Mouse (Mus musculus) liver, embryonic 13.5 days (tissue): ENCODE results near the gene Hjurp. TPM values are rescaled to one million over a fixed set of nuclear protein-coding genes. Genes with fewer than 3 reads are reported as not detected.

Experiments
- ATAC-seq: fragments of 200-750 bp; cut with Nextera tagmentation; 2 replicates; pipeline ENCODE4 v1.8.0; 2017; ENCODE audit warnings: low read depth, mild to moderate bottlenecking, moderate number of reproducible peaks, moderate library complexity
- DNase-seq: peaks from one replicate; pipeline ENCODE4 v3.0.0; 2022
- H3K27ac ChIP-seq: fragments of 300-500 bp; sonication (generic); 2 replicates; pipeline ENCODE4 v1.5.1; 2015; ENCODE audit warnings: moderate library complexity, mild to moderate bottlenecking, inconsistent platforms
- H3K27me3 ChIP-seq: fragments of 300-500 bp; sonication (generic); 2 replicates; pipeline ENCODE4 v1.6.1; 2015; ENCODE audit warnings: mild to moderate bottlenecking, inconsistent platforms
- H3K36me3 ChIP-seq: fragments of 300-500 bp; sonication (generic); 2 replicates; pipeline ENCODE4 v1.6.1; 2015; ENCODE audit warnings: mild to moderate bottlenecking, inconsistent platforms
- H3K4me1 ChIP-seq: fragments of 300-500 bp; sonication (generic); replicated peaks from 2 replicates; pipeline ENCODE4 v1.6.1; 2015; ENCODE audit warnings: inconsistent platforms
- H3K4me2 ChIP-seq: fragments of 300-500 bp; sonication (generic); 2 replicates; pipeline ENCODE4 v1.6.1; 2015; ENCODE audit warnings: inconsistent platforms, mild to moderate bottlenecking, moderate library complexity
- H3K4me3 ChIP-seq: fragments of 300-500 bp; sonication (generic); replicated peaks from 2 replicates; pipeline ENCODE4 v1.5.1; 2015; ENCODE audit warnings: mild to moderate bottlenecking, inconsistent platforms
- H3K9ac ChIP-seq: fragments of 300-500 bp; sonication (generic); 2 replicates; pipeline ENCODE4 v1.6.1; 2015; ENCODE audit warnings: mild to moderate bottlenecking, inconsistent platforms
- H3K9me3 ChIP-seq: fragments of 300-500 bp; sonication (generic); replicated peaks from 2 replicates; pipeline ENCODE4 v1.6.1; 2016; ENCODE audit warnings: inconsistent platforms
- WGBS: fragments of 180-500 bp; shearing (Covaris S2); methylation state at CpG from one replicate; pipeline ENCODE4 v1.1.7; 2015; ENCODE audit not compliant: insufficient replicate concordance; 5-methylcytosine and 5-hydroxymethylcytosine counted together
- polyA plus RNA-seq: library from polyadenylated mRNA; unstranded; fragments of >200 nt; fragmentation: Nextera tagmentation; extraction: Ambion mirVana; gene quantifications from 2 replicates; pipeline ENCODE4 v1.2.1, GENCODE M21; 2015

Hjurp gene
- polyA plus RNA-seq, 1 experiment from 2014 or later: 61.0 TPM

DNA sequence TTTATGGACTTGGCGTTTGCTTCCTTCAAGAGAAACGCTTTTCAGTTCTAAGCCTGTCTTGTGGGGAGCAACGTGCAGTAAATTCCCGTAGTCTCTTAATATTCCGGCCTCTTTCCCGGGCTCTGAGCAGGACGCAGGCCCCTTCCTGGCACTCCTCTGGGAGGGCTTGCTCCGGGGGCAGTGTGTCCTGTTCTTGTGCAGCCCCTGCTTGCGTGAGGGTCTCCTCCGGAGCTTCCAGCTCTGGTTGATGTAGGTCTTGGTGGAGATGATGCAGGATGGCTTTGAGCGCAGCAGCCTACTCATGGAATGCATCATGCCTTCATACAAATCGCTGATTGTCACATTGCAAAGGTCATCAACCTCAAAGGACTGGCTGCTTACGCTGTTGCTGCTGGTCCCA is 11.3 kb downstream of the Hjurp start:
- H3K27me3 ChIP-seq: no peaks in the 10 kb centered on the region
- H3K4me1 ChIP-seq: peaks cover 18% of the 10 kb centered on the region
- H3K9ac ChIP-seq: no peak overlapping the region
- no peak for DNase-seq
- no peak for ATAC-seq
- H3K9me3 ChIP-seq: no peaks in the 10 kb centered on the region
- no peak overlapping the region for H3K27ac ChIP-seq
- no peak overlapping the region for H3K4me2 ChIP-seq
- 85% methylated on average over 13 of the region's 13 CpGs for WGBS
- no peak overlapping the region for H3K4me3 ChIP-seq
- H3K36me3 ChIP-seq: peaks cover 93% of the 10 kb centered on the region

DNA sequence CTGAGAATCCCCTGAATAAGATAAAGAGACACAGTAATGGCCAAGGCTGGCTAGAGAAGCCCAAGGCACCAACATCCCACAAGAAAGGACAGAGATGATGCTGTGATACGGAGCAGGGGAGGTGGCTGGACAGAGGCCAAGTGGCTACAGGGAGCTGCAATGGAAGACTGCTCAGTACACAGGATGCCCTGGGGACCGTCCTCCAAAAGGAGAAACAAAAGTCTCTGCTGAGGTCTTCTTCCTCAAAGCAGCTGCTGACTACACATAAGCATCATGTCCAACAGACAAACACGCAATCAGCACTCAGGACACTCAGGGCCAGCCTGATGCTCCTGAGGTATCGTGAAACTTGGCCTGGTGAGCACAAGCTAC is 12.6 kb downstream of the Hjurp start:
- no peak overlapping the region for H3K4me2 ChIP-seq
- no peak overlapping the region for H3K4me3 ChIP-seq
- H3K9me3 ChIP-seq: no peaks in the 10 kb centered on the region
- no peaks in the 10 kb centered on the region for H3K27me3 ChIP-seq
- 72% methylated on average over 4 of the region's 4 CpGs for WGBS
- H3K27ac ChIP-seq: no peak overlapping the region
- no peak for DNase-seq
- ATAC-seq: no peak
- peaks cover 100% of the 10 kb centered on the region for H3K36me3 ChIP-seq
- H3K9ac ChIP-seq: no peak overlapping the region
- H3K4me1 ChIP-seq: peaks cover 31% of the 10 kb centered on the region

DNA sequence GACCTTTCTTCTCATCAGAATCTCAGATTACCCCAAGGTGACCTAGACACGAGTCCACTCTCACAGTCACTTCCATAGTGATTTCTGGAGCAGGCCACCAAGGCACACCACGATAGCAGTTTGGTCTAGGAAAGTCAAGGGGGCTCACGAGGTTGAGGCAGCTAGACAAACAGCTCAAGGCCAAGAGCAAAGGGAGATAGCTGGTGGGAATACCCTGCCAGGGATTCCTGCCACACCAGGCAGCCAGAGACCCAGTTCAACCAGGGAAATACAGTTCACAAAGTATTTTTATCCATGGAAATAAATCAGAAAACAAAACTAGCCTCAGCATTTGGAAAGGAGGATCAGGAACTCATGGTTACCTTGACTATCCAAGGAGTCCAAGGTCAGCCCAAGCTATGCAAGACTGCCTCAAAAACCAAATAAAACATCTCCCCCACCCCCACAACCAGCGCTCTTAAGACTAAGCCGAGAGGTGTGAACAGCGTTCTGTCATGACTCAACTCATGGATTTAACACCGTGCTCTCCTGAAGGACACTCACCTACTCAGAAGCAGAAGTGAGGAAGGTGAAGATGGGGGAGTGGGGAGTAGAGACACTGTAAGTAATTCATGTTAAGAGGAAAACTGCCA is 13.1 kb downstream of the Hjurp start:
- H3K4me1 ChIP-seq: peaks cover 36% of the 10 kb centered on the region
- DNase-seq: no peak
- no peaks in the 10 kb centered on the region for H3K27me3 ChIP-seq
- peaks cover 99% of the 10 kb centered on the region for H3K36me3 ChIP-seq
- no peaks in the 10 kb centered on the region for H3K9me3 ChIP-seq
- H3K4me3 ChIP-seq: no peak overlapping the region
- no peak overlapping the region for H3K9ac ChIP-seq
- no peak overlapping the region for H3K27ac ChIP-seq
- 81% methylated on average over 7 of the region's 7 CpGs for WGBS
- H3K4me2 ChIP-seq: no peak overlapping the region
- ATAC-seq: no peak

DNA sequence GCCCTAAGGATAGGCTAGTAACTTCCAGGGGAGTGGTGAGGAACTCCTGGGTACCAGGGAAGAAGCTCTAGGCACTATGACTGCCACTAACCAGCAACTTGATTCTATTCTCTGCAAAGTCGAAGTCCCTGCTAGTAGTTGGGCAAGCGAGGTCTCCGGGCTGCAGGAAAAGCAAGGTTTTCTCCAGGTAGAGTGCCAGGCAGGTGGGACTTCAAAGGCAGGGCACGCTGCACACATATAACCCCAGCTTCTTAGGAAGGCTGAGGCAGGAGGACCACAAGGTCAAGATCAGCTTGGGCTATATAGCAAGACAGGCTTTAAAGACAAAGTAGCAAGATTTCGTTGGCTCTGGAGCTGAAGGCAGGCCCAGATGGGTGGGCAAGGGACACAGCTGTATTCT is 13.7 kb downstream of the Hjurp start:
- WGBS: 82% methylated on average over 5 of the region's 5 CpGs
- Histone ChIP-seq H3K27ac (no peak overlapping the region), H3K9ac (no peak overlapping the region), H3K36me3 (peaks cover 93% of the 10 kb centered on the region), H3K4me3 (no peak overlapping the region), H3K4me2 (no peak overlapping the region), H3K9me3 (no peaks in the 10 kb centered on the region), H3K4me1 (peaks cover 39% of the 10 kb centered on the region), H3K27me3 (no peaks in the 10 kb centered on the region)
- DNase-seq (no peak), ATAC-seq (no peak)

DNA sequence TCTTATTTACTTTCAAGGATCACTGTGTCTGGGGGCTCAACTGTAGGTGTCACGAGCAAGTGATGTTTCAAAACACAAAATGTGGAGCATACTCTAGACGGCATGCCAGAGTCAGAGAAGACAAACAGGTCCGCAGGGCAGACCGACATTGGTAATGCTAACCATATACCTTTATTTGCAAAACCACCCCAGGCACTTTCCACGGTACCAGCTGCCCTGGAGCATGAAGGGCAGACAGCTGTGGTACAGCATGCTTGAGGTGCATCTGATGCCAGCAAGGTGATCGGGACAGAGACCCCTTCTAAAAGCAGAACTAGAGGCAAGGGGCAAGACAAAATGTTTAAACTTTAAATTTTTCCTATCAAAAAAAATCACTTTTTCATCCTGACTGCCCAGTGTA is 14.5 kb downstream of the Hjurp start:
- H3K4me3 ChIP-seq: no peak overlapping the region

DNA sequence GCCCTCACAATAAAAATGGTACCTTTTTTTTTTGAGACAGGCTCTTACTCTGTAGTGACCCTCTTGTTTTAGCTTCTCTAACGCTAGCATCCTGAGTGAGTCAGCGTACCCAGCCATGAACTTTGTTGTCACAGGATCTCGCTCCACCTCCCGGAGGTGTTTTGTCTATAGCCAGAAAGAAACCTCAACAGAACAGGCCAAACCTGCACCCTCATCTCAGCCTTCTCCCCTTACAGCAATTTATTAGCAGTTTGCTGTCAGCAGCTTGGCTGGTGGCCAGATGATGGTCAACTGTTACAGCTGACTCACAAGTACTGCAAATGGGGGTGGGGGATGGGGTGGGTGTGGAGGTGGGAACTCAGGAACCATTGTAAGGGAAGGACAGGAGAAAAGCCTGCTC is 15.2 kb downstream of the Hjurp start:
- 79% methylated on average over 4 of the region's 4 CpGs for WGBS
- Histone ChIP-seq H3K9ac (no peak overlapping the region), H3K27me3 (no peaks in the 10 kb centered on the region), H3K4me3 (no peak overlapping the region), H3K27ac (no peak overlapping the region), H3K36me3 (peaks cover 78% of the 10 kb centered on the region), H3K9me3 (peaks cover 7% of the 10 kb centered on the region; the same call in 1 of the 2 replicates), H3K4me1 (peaks cover 39% of the 10 kb centered on the region), H3K4me2 (no peak overlapping the region)
- DNase-seq (no peak), ATAC-seq (no peak)

More for the DNA sequence above, 14.5 kb downstream of the Hjurp start:
- peaks cover 85% of the 10 kb centered on the region for H3K36me3 ChIP-seq
- H3K27ac ChIP-seq: no peak overlapping the region
- peaks cover 39% of the 10 kb centered on the region for H3K4me1 ChIP-seq
- H3K4me2 ChIP-seq: no peak overlapping the region
- no peak overlapping the region for H3K9ac ChIP-seq
- H3K27me3 ChIP-seq: no peaks in the 10 kb centered on the region
- H3K9me3 ChIP-seq: 0 out of 2 replicates have a peak, but pooled peaks cover under 1% of the 10 kb centered on the region
- DNase-seq (no peak), ATAC-seq (no peak)
- 68% methylated on average over 6 of the region's 6 CpGs for WGBS

DNA sequence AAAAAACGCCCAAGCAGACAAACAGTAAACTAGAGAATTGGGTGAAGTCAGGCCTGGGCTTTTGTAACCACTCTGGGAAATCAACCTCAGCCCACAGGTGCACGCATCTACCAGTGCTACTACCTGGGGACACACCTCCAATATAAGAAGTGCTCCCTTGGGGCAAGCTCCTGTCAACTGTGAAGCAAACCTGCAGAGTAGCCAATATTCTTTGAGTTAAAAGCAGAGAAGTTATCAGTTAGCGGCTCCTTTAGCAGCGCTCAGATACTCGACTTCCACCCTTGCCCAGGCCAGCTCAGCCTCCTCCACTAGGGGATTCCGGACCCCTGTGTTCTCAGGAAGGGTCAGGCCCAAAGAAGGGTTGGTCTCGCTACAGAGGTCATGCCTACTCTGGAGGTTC is 15.7 kb downstream of the Hjurp start:
- no peak overlapping the region for H3K27ac ChIP-seq
- H3K27me3 ChIP-seq: no peaks in the 10 kb centered on the region
- H3K9ac ChIP-seq: no peak overlapping the region
- 72% methylated on average over 7 of the region's 7 CpGs for WGBS
- ATAC-seq (peak; percentile 1; the same call in 1 of the 2 replicates), DNase-seq (no peak)
- peaks cover 12% of the 10 kb centered on the region; the same call in 1 of the 2 replicates for H3K9me3 ChIP-seq
- no peak overlapping the region for H3K4me2 ChIP-seq
- H3K4me3 ChIP-seq: no peak overlapping the region
- peaks cover 39% of the 10 kb centered on the region for H3K4me1 ChIP-seq
- peaks cover 72% of the 10 kb centered on the region for H3K36me3 ChIP-seq

DNA sequence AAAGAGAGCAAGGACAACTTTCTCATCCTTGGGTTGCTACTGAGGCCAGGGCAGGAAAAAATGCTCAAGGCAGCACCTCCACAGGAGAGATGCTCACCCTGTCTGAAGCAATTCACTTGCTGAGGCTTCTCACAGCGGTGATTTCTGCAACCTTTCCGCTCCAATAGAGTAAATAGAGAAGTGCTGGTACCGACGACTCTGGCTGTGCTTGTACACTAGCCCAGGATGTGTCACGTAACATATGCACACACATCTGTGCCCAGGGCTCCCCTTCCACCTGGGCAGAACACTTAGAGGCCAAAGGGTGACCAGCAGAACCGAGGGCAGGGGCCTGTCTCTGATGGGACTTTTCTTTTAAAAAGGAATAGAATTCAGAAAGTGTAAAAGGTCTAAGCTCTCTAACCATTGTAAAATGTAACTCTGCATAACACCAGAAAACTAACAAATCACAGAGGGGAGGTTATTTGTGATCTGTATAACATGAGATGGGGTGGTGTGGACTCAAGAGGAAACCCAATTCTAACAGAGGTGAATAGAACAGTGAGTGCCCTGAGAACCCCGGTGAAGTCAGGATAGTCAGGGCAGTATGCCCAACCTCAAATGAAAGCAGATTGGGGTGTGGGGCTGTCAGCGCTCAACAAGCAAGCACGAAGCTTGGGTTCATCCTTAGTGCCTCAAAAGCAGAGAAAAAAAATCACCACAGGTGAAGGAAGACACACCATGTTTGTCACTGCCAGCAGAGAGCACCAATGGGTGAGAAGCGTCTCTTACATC is 16.6 kb downstream of the Hjurp start:
- peak overlapping the region; percentile 0; the same call in 1 of the 2 replicates for H3K27ac ChIP-seq
- H3K4me1 ChIP-seq: peaks cover 39% of the 10 kb centered on the region
- peaks cover 20% of the 10 kb centered on the region for H3K9me3 ChIP-seq
- H3K36me3 ChIP-seq: peaks cover 63% of the 10 kb centered on the region
- ATAC-seq (peak; percentile 2; the same call in 1 of the 2 replicates), DNase-seq (no peak)
- WGBS: 73% methylated on average over 10 of the region's 10 CpGs
- no peak overlapping the region for H3K4me3 ChIP-seq
- H3K9ac ChIP-seq: no peak overlapping the region
- H3K4me2 ChIP-seq: no peak overlapping the region
- H3K27me3 ChIP-seq: no peaks in the 10 kb centered on the region

DNA sequence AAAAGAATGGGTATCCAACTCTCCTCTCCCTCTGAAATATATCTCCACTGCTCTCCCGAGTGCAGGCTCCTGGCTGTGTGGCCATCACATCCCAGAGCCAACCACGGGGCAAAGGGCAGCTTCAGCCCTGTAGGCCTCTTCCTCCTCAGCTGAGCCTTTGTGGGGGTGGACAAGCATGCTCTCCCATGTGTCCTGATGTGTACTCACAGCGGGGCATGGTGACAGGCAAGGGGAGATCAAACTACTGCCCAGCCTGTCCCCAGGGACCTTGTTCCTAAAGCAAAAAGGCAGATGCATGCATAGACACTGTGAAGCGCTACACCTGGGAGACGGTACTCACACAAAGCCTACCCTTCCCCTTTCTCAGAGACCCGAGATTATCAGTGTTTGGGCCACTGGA is 17.3 kb downstream of the Hjurp start:
- H3K9me3 ChIP-seq: peaks cover 27% of the 10 kb centered on the region
- no peak overlapping the region for H3K9ac ChIP-seq
- 65% methylated on average over 6 of the region's 6 CpGs for WGBS
- peak overlapping the region; percentile 0 for H3K27ac ChIP-seq
- no peak for DNase-seq
- H3K4me1 ChIP-seq: peaks cover 39% of the 10 kb centered on the region
- H3K4me3 ChIP-seq: no peak overlapping the region
- ATAC-seq: peak; percentile 54
- peaks cover 56% of the 10 kb centered on the region for H3K36me3 ChIP-seq
- no peaks in the 10 kb centered on the region for H3K27me3 ChIP-seq
- H3K4me2 ChIP-seq: no peak overlapping the region

DNA sequence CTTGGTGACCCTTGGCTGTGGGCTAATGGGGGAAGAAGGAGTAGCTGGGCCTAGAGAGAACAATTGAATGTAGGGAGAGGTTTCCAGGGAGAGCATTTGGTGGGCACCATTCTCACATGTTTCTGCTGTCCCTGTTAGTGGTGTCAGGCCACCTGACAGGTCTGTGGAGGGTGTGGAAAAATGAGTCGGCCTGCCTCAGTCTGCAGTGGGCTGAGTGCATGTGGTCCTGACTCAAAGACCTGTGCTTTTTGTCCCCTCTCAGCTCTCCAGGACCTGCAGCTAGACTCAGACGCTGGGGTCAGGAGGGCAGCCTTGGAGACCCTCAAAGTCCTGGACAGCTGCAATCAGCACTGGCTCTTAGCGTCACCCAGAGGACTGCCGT is 17.8 kb downstream of the Hjurp start:
- Histone ChIP-seq H3K27me3 (no peaks in the 10 kb centered on the region), H3K36me3 (peaks cover 52% of the 10 kb centered on the region), H3K4me3 (no peak overlapping the region), H3K27ac (peak overlapping the region; percentile 0; the same call in 1 of the 2 replicates), H3K9me3 (peaks cover 32% of the 10 kb centered on the region), H3K9ac (no peak overlapping the region), H3K4me1 (peaks cover 39% of the 10 kb centered on the region), H3K4me2 (no peak overlapping the region)
- WGBS: 73% methylated on average over 4 of the region's 4 CpGs
- ATAC-seq (peak; percentile 1; the same call in 1 of the 2 replicates), DNase-seq (no peak)

DNA sequence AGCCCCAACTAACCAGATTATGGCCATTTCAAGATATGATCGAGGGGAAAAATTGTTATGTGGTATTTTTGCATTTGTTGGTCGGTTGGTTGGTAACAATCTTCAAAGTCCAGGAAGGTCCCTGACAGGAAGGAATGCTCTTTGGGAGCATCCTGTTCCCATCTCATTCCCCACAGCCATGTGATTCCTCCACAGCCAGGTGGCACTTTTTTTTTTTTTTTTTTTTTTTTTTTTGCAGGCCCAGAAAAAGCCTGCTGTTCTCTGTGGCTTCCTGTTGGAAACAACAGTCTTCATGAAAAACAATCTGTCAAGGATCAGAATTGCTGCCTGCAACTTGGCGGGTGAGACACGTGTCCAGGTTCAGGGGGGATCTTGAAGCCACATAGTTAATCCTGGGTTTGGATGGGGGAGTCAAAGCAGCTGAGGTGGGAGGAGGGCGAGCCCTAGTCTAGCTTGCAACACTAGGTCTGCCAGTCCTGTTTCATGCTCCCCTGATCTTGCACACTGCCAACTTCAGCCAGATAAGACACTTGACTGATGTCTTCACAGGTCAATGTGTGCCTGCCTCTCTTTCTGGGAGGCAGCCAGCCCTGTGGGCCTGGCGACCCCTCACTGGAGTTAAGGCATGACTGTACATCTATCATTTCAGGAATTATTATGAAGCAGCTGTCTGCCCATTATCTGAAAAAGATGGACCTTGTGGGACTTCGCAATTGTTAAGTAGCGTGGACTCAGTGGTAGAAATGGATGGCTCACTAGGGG is 18.4 kb downstream of the Hjurp start:
- Histone ChIP-seq H3K4me1 (peaks cover 39% of the 10 kb centered on the region), H3K4me3 (no peak overlapping the region), H3K36me3 (peaks cover 46% of the 10 kb centered on the region), H3K4me2 (no peak overlapping the region), H3K9ac (no peak overlapping the region), H3K9me3 (peaks cover 36% of the 10 kb centered on the region), H3K27me3 (no peaks in the 10 kb centered on the region), H3K27ac (no peak overlapping the region)
- no peak for DNase-seq
- peak; percentile 4; the same call in 1 of the 2 replicates for ATAC-seq
- WGBS: 52% methylated on average over 8 of the region's 8 CpGs
